Mouse (Mus musculus): ENCODE results near the gene Adam12. TPM values are rescaled to one million over a fixed set of nuclear protein-coding genes. Genes with fewer than 3 reads are reported as not detected.

The Adam12 gene
- polyA plus RNA-seq, 1 experiment, result 0.58 TPM

GRCm38 (mm10) chr7:134014733-134015132 is 217.2 kb downstream of the Adam12 start:
- DNase-seq (ENCODE audit: low read depth in 1 of 2, low spot score in 2 of 2), result no peak
- no peak for TF ChIP-seq POLR2A (IDR thresholded peaks at IDR 0.05; ENCODE audit: low read depth, low read length)
- TF ChIP-seq CTCF (IDR thresholded peaks at IDR 0.05; ENCODE audit: extremely low read depth, insufficient read depth, insufficient read length, insufficient replicate concordance), result no peak
- H3K4me3 ChIP-seq (ENCODE audit: extremely low read depth, insufficient read depth, insufficient read length), result no peak overlapping the region
- no peak overlapping the region for H3K27ac ChIP-seq (ENCODE audit: insufficient read depth, low read length)
- no peaks in the 10 kb centered on the region for H3K27me3 ChIP-seq (ENCODE audit: control insufficient read depth, insufficient read depth, low read length)
- 91% methylated on average over 7 of the region's 7 CpGs for WGBS
- no peaks in the 10 kb centered on the region for H3K4me1 ChIP-seq (ENCODE audit: control insufficient read depth, insufficient read depth, insufficient read length)
- no peaks in the 10 kb centered on the region for H3K36me3 ChIP-seq (ENCODE audit: control insufficient read depth, insufficient read depth, low read length)

- WGBS, result 86% methylated on average over 5 of the region's 5 CpGs
Measured at GRCm38 (mm10) chr7:134009157-134009556, 222.8 kb downstream of the Adam12 start.

GRCm38 (mm10) chr7:134007942-134008361 is 224.0 kb downstream of the Adam12 start:
- Histone ChIP-seq H3K4me1 (ENCODE audit: control insufficient read depth, insufficient read depth, insufficient read length) (no peaks in the 10 kb centered on the region), H3K4me3 (ENCODE audit: extremely low read depth, insufficient read depth, insufficient read length) (no peak overlapping the region), H3K27ac (ENCODE audit: insufficient read depth, low read length) (no peak overlapping the region), H3K27me3 (ENCODE audit: control insufficient read depth, insufficient read depth, low read length) (no peaks in the 10 kb centered on the region), H3K36me3 (ENCODE audit: control insufficient read depth, insufficient read depth, low read length) (no peaks in the 10 kb centered on the region)
- TF ChIP-seq CTCF (IDR thresholded peaks at IDR 0.05; ENCODE audit: extremely low read depth, insufficient read depth, insufficient read length, insufficient replicate concordance) (no peak), POLR2A (IDR thresholded peaks at IDR 0.05; ENCODE audit: low read depth, low read length) (no peak)
- 89% methylated on average over 3 of the region's 3 CpGs for WGBS
- DNase-seq (ENCODE audit: low read depth in 1 of 2, low spot score in 2 of 2), result no peak

More at GRCm38 (mm10) chr7:134009157-134009556, 222.8 kb downstream of the Adam12 start:
- Histone ChIP-seq H3K36me3 (ENCODE audit: control insufficient read depth, insufficient read depth, low read length) (no peaks in the 10 kb centered on the region), H3K27ac (ENCODE audit: insufficient read depth, low read length) (no peak overlapping the region), H3K4me1 (ENCODE audit: control insufficient read depth, insufficient read depth, insufficient read length) (no peaks in the 10 kb centered on the region), H3K27me3 (ENCODE audit: control insufficient read depth, insufficient read depth, low read length) (no peaks in the 10 kb centered on the region), H3K4me3 (ENCODE audit: extremely low read depth, insufficient read depth, insufficient read length) (no peak overlapping the region)
- no peak for DNase-seq (ENCODE audit: low read depth in 1 of 2, low spot score in 2 of 2)
- TF ChIP-seq CTCF (IDR thresholded peaks at IDR 0.05; ENCODE audit: extremely low read depth, insufficient read depth, insufficient read length, insufficient replicate concordance) (no peak), POLR2A (IDR thresholded peaks at IDR 0.05; ENCODE audit: low read depth, low read length) (no peak)

GRCm38 (mm10) chr7:134001581-134001980 is 230.4 kb downstream of the Adam12 start:
- Histone ChIP-seq H3K27ac (ENCODE audit: insufficient read depth, low read length) (no peak overlapping the region), H3K36me3 (ENCODE audit: control insufficient read depth, insufficient read depth, low read length) (no peaks in the 10 kb centered on the region), H3K4me1 (ENCODE audit: control insufficient read depth, insufficient read depth, insufficient read length) (no peaks in the 10 kb centered on the region), H3K27me3 (ENCODE audit: control insufficient read depth, insufficient read depth, low read length) (no peaks in the 10 kb centered on the region), H3K4me3 (ENCODE audit: extremely low read depth, insufficient read depth, insufficient read length) (no peak overlapping the region)
- WGBS, result 86% methylated on average over 4 of the region's 4 CpGs
- DNase-seq (ENCODE audit: low read depth in 1 of 2, low spot score in 2 of 2), result no peak
- no peak for TF ChIP-seq CTCF (IDR thresholded peaks at IDR 0.05; ENCODE audit: extremely low read depth, insufficient read depth, insufficient read length, insufficient replicate concordance)
- no peak for TF ChIP-seq POLR2A (IDR thresholded peaks at IDR 0.05; ENCODE audit: low read depth, low read length)

GRCm38 (mm10) chr7:133990930-133991329 is 241.0 kb downstream of the Adam12 start:
- H3K27ac ChIP-seq (ENCODE audit: insufficient read depth, low read length), result no peak overlapping the region
- TF ChIP-seq POLR2A (IDR thresholded peaks at IDR 0.05; ENCODE audit: low read depth, low read length) (no peak), CTCF (IDR thresholded peaks at IDR 0.05; ENCODE audit: extremely low read depth, insufficient read depth, insufficient read length, insufficient replicate concordance) (no peak)
- H3K4me1 ChIP-seq (ENCODE audit: control insufficient read depth, insufficient read depth, insufficient read length), result no peaks in the 10 kb centered on the region
- no peak for DNase-seq (ENCODE audit: low read depth in 1 of 2, low spot score in 2 of 2)
- no peaks in the 10 kb centered on the region for H3K36me3 ChIP-seq (ENCODE audit: control insufficient read depth, insufficient read depth, low read length)
- H3K4me3 ChIP-seq (ENCODE audit: extremely low read depth, insufficient read depth, insufficient read length), result no peak overlapping the region
- no peaks in the 10 kb centered on the region for H3K27me3 ChIP-seq (ENCODE audit: control insufficient read depth, insufficient read depth, low read length)

- Histone ChIP-seq H3K4me1 (ENCODE audit: control insufficient read depth, insufficient read depth, insufficient read length) (no peaks in the 10 kb centered on the region), H3K4me3 (ENCODE audit: extremely low read depth, insufficient read depth, insufficient read length) (no peak overlapping the region), H3K36me3 (ENCODE audit: control insufficient read depth, insufficient read depth, low read length) (no peaks in the 10 kb centered on the region), H3K27me3 (ENCODE audit: control insufficient read depth, insufficient read depth, low read length) (no peaks in the 10 kb centered on the region), H3K27ac (ENCODE audit: insufficient read depth, low read length) (no peak overlapping the region)
- 80% methylated on average over 5 of the region's 5 CpGs for WGBS
- DNase-seq (ENCODE audit: low read depth in 1 of 2, low spot score in 2 of 2), result no peak
- TF ChIP-seq POLR2A (IDR thresholded peaks at IDR 0.05; ENCODE audit: low read depth, low read length) (no peak), CTCF (IDR thresholded peaks at IDR 0.05; ENCODE audit: extremely low read depth, insufficient read depth, insufficient read length, insufficient replicate concordance) (no peak)
Measured at GRCm38 (mm10) chr7:133988356-133988755, 243.6 kb downstream of the Adam12 start.

- Histone ChIP-seq H3K27ac (ENCODE audit: insufficient read depth, low read length) (no peak overlapping the region), H3K27me3 (ENCODE audit: control insufficient read depth, insufficient read depth, low read length) (no peaks in the 10 kb centered on the region), H3K4me3 (ENCODE audit: extremely low read depth, insufficient read depth, insufficient read length) (no peak overlapping the region), H3K36me3 (ENCODE audit: control insufficient read depth, insufficient read depth, low read length) (no peaks in the 10 kb centered on the region), H3K4me1 (ENCODE audit: control insufficient read depth, insufficient read depth, insufficient read length) (no peaks in the 10 kb centered on the region)
- no peak for DNase-seq (ENCODE audit: low read depth in 1 of 2, low spot score in 2 of 2)
- TF ChIP-seq POLR2A (IDR thresholded peaks at IDR 0.05; ENCODE audit: low read depth, low read length), result no peak
- TF ChIP-seq CTCF (IDR thresholded peaks at IDR 0.05; ENCODE audit: extremely low read depth, insufficient read depth, insufficient read length, insufficient replicate concordance), result no peak
- WGBS, result 86% methylated on average over 4 of the region's 4 CpGs
Measured at GRCm38 (mm10) chr7:133986201-133986600, 245.7 kb downstream of the Adam12 start.

Data from spleen, adult 2 months (tissue).